Mouse (Mus musculus): ENCODE results near the gene Inpp4b. TPM values are rescaled to one million over a fixed set of nuclear protein-coding genes. Genes with fewer than 3 reads are reported as not detected.

Inpp4b gene
- polyA plus RNA-seq, 1 experiment from 2014 or later: 4.2 TPM

DNA sequence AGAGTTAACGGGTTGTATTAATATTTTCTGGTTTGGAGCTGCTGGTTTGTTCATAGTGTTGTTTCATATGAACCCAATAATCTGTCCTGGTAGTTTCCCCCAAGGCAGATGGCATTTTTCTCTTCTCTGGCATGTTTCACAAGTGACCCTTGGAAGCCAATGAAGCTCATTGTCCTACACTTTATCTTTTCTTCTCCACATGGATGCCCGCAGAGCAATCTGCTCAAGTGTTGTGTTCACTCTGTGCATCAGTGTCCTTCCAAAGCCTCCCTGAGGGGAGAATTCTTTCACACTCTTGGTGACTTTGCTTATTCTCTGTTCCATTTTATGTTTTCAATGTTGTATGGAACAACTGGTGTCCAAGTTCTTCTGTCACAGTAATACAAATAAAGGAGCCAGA is 179.7 kb downstream of the Inpp4b start:
- Histone ChIP-seq H3K27ac (ENCODE audit: low read depth, low read length) (no peak overlapping the region), H3K36me3 (ENCODE audit: control insufficient read depth, insufficient read depth, low read length) (no peaks in the 10 kb centered on the region), H3K4me3 (ENCODE audit: low read depth, low read length) (no peak overlapping the region), H3K4me2 (ENCODE audit: low read depth) (no peak overlapping the region), H3K9me3 (ENCODE audit: control insufficient read depth, low read length) (no peaks in the 10 kb centered on the region), H3K9ac (ENCODE audit: low read length) (no peak overlapping the region), H3K27me3 (ENCODE audit: control insufficient read depth, insufficient read depth, low read length) (no peaks in the 10 kb centered on the region), H3K4me1 (ENCODE audit: control insufficient read depth, insufficient read depth, low read length) (no peaks in the 10 kb centered on the region)
- 93% methylated on average over 2 of the region's 2 CpGs for WGBS
- DNase-seq (ENCODE audit: low spot score) (no peak), ATAC-seq (ENCODE audit: insufficient read depth, low FRiP score, low TSS enrichment) (no peak)

DNA sequence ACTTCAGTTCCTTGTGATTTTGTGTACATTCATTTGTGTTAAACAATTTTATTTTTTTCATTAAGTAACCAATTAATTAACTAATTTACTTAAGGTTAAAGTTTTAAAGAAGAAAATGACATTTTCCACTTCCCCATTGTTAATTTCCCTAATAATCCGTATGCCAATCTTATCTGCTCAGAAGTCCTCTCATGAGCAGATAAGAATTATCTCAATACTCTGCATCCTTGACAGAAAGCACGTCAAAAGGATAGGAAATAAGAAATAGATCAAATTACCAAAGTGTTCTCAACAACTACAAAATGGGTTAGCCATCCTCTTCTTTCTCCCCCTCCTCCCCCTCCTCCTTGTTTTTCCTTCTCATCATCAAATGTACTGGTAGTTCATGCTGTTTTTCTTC is 182.2 kb downstream of the Inpp4b start:
- H3K27me3 ChIP-seq (ENCODE audit: control insufficient read depth, insufficient read depth, low read length): no peaks in the 10 kb centered on the region
- no peaks in the 10 kb centered on the region for H3K9me3 ChIP-seq (ENCODE audit: control insufficient read depth, low read length)
- no peak overlapping the region for H3K9ac ChIP-seq (ENCODE audit: low read length)
- no peak overlapping the region for H3K27ac ChIP-seq (ENCODE audit: low read depth, low read length)
- WGBS: 67% methylated on average over 2 of the region's 2 CpGs
- ATAC-seq (ENCODE audit: insufficient read depth, low FRiP score, low TSS enrichment): no peak
- no peaks in the 10 kb centered on the region for H3K36me3 ChIP-seq (ENCODE audit: control insufficient read depth, insufficient read depth, low read length)
- no peak overlapping the region for H3K4me2 ChIP-seq (ENCODE audit: low read depth)
- no peaks in the 10 kb centered on the region for H3K4me1 ChIP-seq (ENCODE audit: control insufficient read depth, insufficient read depth, low read length)
- no peak overlapping the region for H3K4me3 ChIP-seq (ENCODE audit: low read depth, low read length)
- DNase-seq (ENCODE audit: low spot score): no peak

DNA sequence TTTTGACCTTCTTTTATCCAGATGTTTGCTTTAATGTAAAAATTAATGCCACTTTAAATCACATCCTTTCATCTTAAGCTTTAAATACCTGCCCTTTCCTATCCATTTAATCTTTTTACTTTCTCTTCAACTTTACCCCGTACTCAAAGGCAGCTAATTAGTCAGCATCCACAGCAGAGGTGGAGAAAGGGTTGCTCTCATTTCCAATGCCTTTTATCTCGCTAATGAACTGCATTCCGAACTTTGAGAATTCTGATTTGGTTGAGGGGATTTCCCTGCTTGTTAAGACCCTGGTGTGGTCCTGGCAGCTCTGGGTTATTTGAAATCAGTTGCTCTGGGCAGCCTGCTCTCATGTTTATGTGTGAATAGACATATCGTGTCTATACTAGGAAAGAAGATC is 185.3 kb downstream of the Inpp4b start:
- no peaks in the 10 kb centered on the region for H3K36me3 ChIP-seq (ENCODE audit: control insufficient read depth, insufficient read depth, low read length)
- ATAC-seq (ENCODE audit: insufficient read depth, low FRiP score, low TSS enrichment) (no peak), DNase-seq (ENCODE audit: low spot score) (no peak)

DNA sequence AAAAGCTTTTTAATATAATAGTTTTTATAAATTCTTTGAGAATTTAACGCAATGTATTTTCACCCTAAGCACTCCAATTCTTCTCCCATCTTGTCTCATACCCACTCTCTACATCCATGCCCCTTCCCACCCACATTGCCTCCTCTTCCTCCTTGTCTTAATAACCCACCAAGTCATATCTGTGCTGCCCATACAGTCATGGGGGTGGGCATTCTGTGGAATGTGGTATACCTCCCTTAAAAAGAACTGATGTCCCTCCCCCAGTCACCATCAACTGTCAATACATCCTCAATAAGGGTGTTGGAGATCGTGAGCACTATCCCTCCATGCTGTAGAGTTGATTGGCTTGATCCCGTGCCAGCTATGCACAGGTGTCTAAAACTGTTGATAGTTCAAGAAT is 196.0 kb downstream of the Inpp4b start:
- no peak overlapping the region for H3K4me3 ChIP-seq (ENCODE audit: low read depth, low read length)
- H3K27ac ChIP-seq (ENCODE audit: low read depth, low read length): no peak overlapping the region
- H3K4me2 ChIP-seq (ENCODE audit: low read depth): no peak overlapping the region
- 85% methylated on average over 3 of the region's 3 CpGs for WGBS
- DNase-seq (ENCODE audit: low spot score): no peak
- H3K36me3 ChIP-seq (ENCODE audit: control insufficient read depth, insufficient read depth, low read length): no peaks in the 10 kb centered on the region
- no peaks in the 10 kb centered on the region for H3K27me3 ChIP-seq (ENCODE audit: control insufficient read depth, insufficient read depth, low read length)
- H3K4me1 ChIP-seq (ENCODE audit: control insufficient read depth, insufficient read depth, low read length): no peaks in the 10 kb centered on the region
- ATAC-seq (ENCODE audit: insufficient read depth, low FRiP score, low TSS enrichment): no peak
- no peak overlapping the region for H3K9ac ChIP-seq (ENCODE audit: low read length)
- no peaks in the 10 kb centered on the region for H3K9me3 ChIP-seq (ENCODE audit: control insufficient read depth, low read length)

More for the DNA sequence above, 185.3 kb downstream of the Inpp4b start:
- no peak overlapping the region for H3K4me3 ChIP-seq (ENCODE audit: low read depth, low read length)
- no peak overlapping the region for H3K9ac ChIP-seq (ENCODE audit: low read length)
- H3K9me3 ChIP-seq (ENCODE audit: control insufficient read depth, low read length): no peaks in the 10 kb centered on the region
- H3K27ac ChIP-seq (ENCODE audit: low read depth, low read length): no peak overlapping the region
- WGBS: 22% methylated on average over 4 of the region's 4 CpGs
- no peaks in the 10 kb centered on the region for H3K27me3 ChIP-seq (ENCODE audit: control insufficient read depth, insufficient read depth, low read length)
- no peaks in the 10 kb centered on the region for H3K4me1 ChIP-seq (ENCODE audit: control insufficient read depth, insufficient read depth, low read length)
- no peak overlapping the region for H3K4me2 ChIP-seq (ENCODE audit: low read depth)

DNA sequence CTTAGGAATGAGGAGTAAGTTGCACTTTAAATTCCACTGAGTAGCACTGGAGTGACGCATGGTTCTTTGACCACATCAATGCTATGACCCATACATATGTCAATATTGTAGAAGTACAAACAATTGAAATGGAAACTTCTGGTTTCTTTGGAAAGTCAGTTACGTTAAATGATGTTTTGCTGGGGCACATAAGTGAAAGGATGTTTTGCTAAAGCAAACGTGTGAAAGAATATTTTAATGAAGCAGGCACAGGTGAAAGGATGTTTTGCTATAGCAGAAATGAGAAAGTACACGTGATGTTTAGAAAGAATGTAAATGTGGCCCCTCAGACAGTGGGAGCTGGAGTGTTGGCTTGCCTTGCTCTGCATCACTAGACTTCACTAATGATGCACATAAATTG is 216.2 kb downstream of the Inpp4b start:
- no peak overlapping the region for H3K27ac ChIP-seq (ENCODE audit: low read depth, low read length)
- H3K9me3 ChIP-seq (ENCODE audit: control insufficient read depth, low read length): no peaks in the 10 kb centered on the region
- H3K4me3 ChIP-seq (ENCODE audit: low read depth, low read length): no peak overlapping the region
- ATAC-seq (ENCODE audit: insufficient read depth, low FRiP score, low TSS enrichment) (no peak), DNase-seq (ENCODE audit: low spot score) (no peak)
- H3K36me3 ChIP-seq (ENCODE audit: control insufficient read depth, insufficient read depth, low read length): no peaks in the 10 kb centered on the region
- no peaks in the 10 kb centered on the region for H3K27me3 ChIP-seq (ENCODE audit: control insufficient read depth, insufficient read depth, low read length)
- H3K4me1 ChIP-seq (ENCODE audit: control insufficient read depth, insufficient read depth, low read length): no peaks in the 10 kb centered on the region
- 79% methylated on average over 4 of the region's 4 CpGs for WGBS
- H3K9ac ChIP-seq (ENCODE audit: low read length): no peak overlapping the region
- no peak overlapping the region for H3K4me2 ChIP-seq (ENCODE audit: low read depth)

DNA sequence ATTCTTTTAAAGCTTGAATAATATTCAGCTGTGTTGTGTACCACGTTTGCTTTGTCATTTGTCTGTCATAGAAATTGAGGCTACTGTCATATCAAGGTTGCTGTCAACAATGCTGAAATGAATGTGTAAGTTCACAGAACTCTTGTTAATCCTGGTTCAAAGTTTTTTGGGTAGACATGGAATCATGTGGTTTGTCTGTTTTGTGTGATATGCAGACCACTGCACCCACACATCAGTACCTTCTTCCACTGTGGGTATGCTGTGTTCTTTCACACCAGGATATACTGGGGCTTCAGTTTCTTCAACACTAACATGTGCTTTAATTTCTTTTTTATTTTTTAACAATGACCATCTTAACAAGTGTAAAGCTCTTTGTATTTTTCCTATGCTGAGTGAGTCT is 220.0 kb downstream of the Inpp4b start:
- DNase-seq (ENCODE audit: low spot score) (no peak), ATAC-seq (ENCODE audit: insufficient read depth, low FRiP score, low TSS enrichment) (no peak)
- Histone ChIP-seq H3K36me3 (ENCODE audit: control insufficient read depth, insufficient read depth, low read length) (no peaks in the 10 kb centered on the region), H3K9ac (ENCODE audit: low read length) (no peak overlapping the region), H3K4me1 (ENCODE audit: control insufficient read depth, insufficient read depth, low read length) (no peaks in the 10 kb centered on the region), H3K27me3 (ENCODE audit: control insufficient read depth, insufficient read depth, low read length) (no peaks in the 10 kb centered on the region), H3K4me2 (ENCODE audit: low read depth) (no peak overlapping the region), H3K4me3 (ENCODE audit: low read depth, low read length) (no peak overlapping the region), H3K27ac (ENCODE audit: low read depth, low read length) (no peak overlapping the region), H3K9me3 (ENCODE audit: control insufficient read depth, low read length) (no peaks in the 10 kb centered on the region)
- WGBS: 80% methylated on average over 1 of the region's 1 CpGs

DNA sequence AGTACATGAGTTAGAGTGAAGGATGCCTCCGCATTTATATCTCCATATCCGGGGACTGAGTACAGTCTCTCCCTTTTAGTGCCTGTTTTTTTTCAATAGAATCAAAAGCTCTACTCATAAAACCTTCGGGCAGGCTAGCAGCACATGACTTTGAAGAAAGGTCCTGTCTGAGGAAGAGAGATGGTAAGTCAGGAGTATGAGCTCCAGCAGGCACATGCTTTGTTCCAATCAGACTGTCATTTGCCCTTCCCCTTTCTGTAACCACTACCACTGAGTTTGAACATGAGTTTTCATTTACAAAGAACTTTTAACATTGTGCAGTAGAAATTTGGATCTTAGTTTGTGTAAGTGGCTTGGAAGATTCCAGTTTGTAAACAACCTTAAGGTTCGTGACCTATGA is 223.1 kb downstream of the Inpp4b start:
- DNase-seq (ENCODE audit: low spot score) (no peak), ATAC-seq (ENCODE audit: insufficient read depth, low FRiP score, low TSS enrichment) (no peak)
- no peaks in the 10 kb centered on the region for H3K9me3 ChIP-seq (ENCODE audit: control insufficient read depth, low read length)
- H3K9ac ChIP-seq (ENCODE audit: low read length): no peak overlapping the region
- no peak overlapping the region for H3K4me3 ChIP-seq (ENCODE audit: low read depth, low read length)
- no peaks in the 10 kb centered on the region for H3K4me1 ChIP-seq (ENCODE audit: control insufficient read depth, insufficient read depth, low read length)
- H3K4me2 ChIP-seq (ENCODE audit: low read depth): no peak overlapping the region
- no peaks in the 10 kb centered on the region for H3K27me3 ChIP-seq (ENCODE audit: control insufficient read depth, insufficient read depth, low read length)
- H3K36me3 ChIP-seq (ENCODE audit: control insufficient read depth, insufficient read depth, low read length): no peaks in the 10 kb centered on the region
- WGBS: 86% methylated on average over 4 of the region's 4 CpGs
- H3K27ac ChIP-seq (ENCODE audit: low read depth, low read length): no peak overlapping the region

DNA sequence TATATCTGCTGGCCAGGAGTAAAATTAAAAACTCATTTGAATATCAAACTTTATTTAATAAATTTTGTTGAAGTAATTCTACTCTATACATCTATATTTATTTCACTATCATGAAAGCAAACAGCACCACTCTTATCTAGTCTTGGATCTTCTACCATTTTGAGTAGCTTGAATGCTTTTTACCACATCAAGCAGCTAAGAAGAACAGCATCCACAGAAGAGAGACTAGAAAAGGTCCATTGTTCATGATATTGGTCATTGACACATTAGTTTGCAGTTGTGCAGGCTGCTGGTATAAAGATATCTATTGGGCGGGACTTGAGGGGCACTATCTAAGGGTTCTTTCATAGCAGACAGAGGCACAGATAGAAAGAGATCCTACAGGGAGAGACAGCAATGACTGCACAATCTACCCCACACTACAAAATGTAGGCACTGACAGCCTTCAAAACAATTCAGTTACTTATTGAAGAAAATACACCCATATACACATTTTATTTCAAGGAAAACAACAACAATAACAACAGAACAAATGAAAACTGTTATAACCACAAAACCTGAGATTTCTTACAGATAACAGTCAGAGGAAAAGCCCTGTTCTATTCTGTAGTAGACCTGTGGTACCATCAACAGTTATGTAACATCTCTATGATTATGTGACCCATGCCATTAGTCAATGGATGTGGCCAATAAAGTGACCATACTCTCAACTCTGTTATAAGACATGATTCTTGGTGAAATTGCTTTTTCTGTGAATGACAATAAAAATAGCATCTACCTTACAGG is 230.2 kb downstream of the Inpp4b start:
- Histone ChIP-seq H3K4me3 (ENCODE audit: low read depth, low read length) (no peak overlapping the region), H3K36me3 (ENCODE audit: control insufficient read depth, insufficient read depth, low read length) (no peaks in the 10 kb centered on the region), H3K27me3 (ENCODE audit: control insufficient read depth, insufficient read depth, low read length) (no peaks in the 10 kb centered on the region), H3K9me3 (ENCODE audit: control insufficient read depth, low read length) (no peaks in the 10 kb centered on the region), H3K4me2 (ENCODE audit: low read depth) (no peak overlapping the region), H3K27ac (ENCODE audit: low read depth, low read length) (no peak overlapping the region), H3K9ac (ENCODE audit: low read length) (no peak overlapping the region), H3K4me1 (ENCODE audit: control insufficient read depth, insufficient read depth, low read length) (no peaks in the 10 kb centered on the region)
- ATAC-seq (ENCODE audit: insufficient read depth, low FRiP score, low TSS enrichment) (no peak), DNase-seq (ENCODE audit: low spot score) (no peak)
- WGBS: 91% methylated on average over 1 of the region's 1 CpGs

DNA sequence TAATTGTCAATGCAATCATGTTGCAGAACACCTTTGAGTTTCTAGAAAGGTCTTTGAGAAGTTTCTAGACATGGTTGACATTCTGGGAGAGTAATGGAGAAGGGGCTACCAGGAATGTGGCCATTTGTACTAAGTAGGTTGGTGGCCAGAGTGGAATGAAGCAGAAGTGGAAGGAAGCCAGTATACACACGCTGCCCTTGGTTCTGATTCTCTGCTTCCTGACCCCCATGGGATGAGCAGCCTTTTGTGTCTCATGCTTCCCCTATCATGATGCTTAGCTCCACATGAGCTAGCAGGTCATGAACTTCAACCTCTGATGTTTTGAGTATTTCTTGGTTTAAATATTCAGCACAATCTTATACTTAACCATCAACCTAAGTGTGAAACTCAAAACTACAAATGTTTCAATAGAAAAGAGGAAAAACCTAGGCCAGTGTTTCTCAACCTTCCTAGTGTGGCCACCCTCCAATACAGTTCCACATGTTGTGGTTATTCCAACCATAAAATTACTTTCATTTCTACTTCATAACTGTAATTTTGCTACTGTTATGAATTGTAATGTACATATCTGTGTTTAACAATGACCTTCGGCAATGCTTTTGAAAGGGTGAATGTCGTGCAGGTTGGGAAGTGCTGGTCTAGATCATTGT is 233.0 kb downstream of the Inpp4b start:
- Histone ChIP-seq H3K27me3 (ENCODE audit: control insufficient read depth, insufficient read depth, low read length) (no peaks in the 10 kb centered on the region), H3K4me2 (ENCODE audit: low read depth) (no peak overlapping the region), H3K27ac (ENCODE audit: low read depth, low read length) (no peak overlapping the region), H3K9me3 (ENCODE audit: control insufficient read depth, low read length) (no peaks in the 10 kb centered on the region), H3K9ac (ENCODE audit: low read length) (no peak overlapping the region), H3K36me3 (ENCODE audit: control insufficient read depth, insufficient read depth, low read length) (no peaks in the 10 kb centered on the region), H3K4me1 (ENCODE audit: control insufficient read depth, insufficient read depth, low read length) (no peaks in the 10 kb centered on the region), H3K4me3 (ENCODE audit: low read depth, low read length) (no peak overlapping the region)
- DNase-seq (ENCODE audit: low spot score) (no peak), ATAC-seq (ENCODE audit: insufficient read depth, low FRiP score, low TSS enrichment) (no peak)
- WGBS: 88% methylated on average over 3 of the region's 3 CpGs

All from neural tube, embryonic 11.5 days (tissue).